Mouse (Mus musculus): ENCODE data around the gene Rpusd1.

GRCm38 (mm10) chr17:25732082-25732481, 4.6 kb downstream of the Rpusd1 start:
- TF ChIP-seq KAT2A (IDR thresholded peaks at IDR 0.05; ENCODE audit: insufficient replicate concordance, low read length) (no peak), CTCF (conservative IDR thresholded peaks at IDR 0.05 in 1 of 2, IDR thresholded peaks at IDR 0.05 in 1 of 2; ENCODE audit: low read depth in 2 of 2, low read length in 2 of 2) (peak; percentile 83 to 85), ZNF384 (IDR thresholded peaks at IDR 0.05; ENCODE audit: low read depth, low read length) (no peak), EP300 (IDR thresholded peaks at IDR 0.05; ENCODE audit: low read length) (no peak), JUN (IDR thresholded peaks at IDR 0.05; ENCODE audit: insufficient read depth, low read depth, low read length) (no peak), E2F4 (IDR thresholded peaks at IDR 0.05; ENCODE audit: insufficient replicate concordance, low read depth, low read length) (no peak), TCF12 (IDR thresholded peaks at IDR 0.05; ENCODE audit: low read depth, low read length) (no peak), MXI1 (IDR thresholded peaks at IDR 0.05; ENCODE audit: low read depth, low read length) (peak; percentile 31; the same call in 1 of the 2 replicates), ETS1 (conservative IDR thresholded peaks at IDR 0.05; ENCODE audit: low read depth, low read length) (no peak), SIN3A (IDR thresholded peaks at IDR 0.05; ENCODE audit: low read length) (no peak), ZKSCAN1 (IDR thresholded peaks at IDR 0.05; ENCODE audit: borderline replicate concordance, low read depth, low read length) (no peak), HCFC1 (IDR thresholded peaks at IDR 0.05; ENCODE audit: low read depth, low read length) (no peak), MAFK (IDR thresholded peaks at IDR 0.05; ENCODE audit: insufficient replicate concordance, low read length) (no peak)

All from CH12.LX (cell line).